Mouse (Mus musculus) spleen, postnatal 10 days (tissue): ENCODE data around the gene Ecm1.

Experiments used
- DNase-seq, 2 experiments: peaks; one replicate each; pipeline ENCODE4 v3.0.0; 2021 to 2022; ENCODE audit warnings: low spot score in 2 of 2

The Ecm1 gene

DNA sequence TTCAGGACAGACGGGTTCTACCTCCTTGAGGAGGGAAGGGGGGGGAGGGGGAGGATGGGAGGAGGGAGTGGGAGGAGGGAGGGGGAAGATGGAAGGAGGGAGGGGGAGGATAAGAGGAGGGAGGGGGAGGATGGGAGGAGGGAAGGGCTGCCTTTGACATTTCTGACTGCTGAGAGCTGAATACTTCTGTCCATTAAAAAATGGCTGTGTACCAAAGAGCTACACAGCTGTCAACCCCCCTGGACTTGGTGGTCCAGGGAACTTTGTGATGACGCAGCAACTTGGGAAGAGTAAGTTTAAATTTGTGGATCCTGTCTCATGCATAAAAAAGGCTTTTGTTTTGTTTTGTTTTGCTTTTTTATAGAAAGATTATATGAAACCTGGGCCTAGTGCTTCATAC, 49.4 kb downstream of the Ecm1 start:
- no peak for DNase-seq

DNA sequence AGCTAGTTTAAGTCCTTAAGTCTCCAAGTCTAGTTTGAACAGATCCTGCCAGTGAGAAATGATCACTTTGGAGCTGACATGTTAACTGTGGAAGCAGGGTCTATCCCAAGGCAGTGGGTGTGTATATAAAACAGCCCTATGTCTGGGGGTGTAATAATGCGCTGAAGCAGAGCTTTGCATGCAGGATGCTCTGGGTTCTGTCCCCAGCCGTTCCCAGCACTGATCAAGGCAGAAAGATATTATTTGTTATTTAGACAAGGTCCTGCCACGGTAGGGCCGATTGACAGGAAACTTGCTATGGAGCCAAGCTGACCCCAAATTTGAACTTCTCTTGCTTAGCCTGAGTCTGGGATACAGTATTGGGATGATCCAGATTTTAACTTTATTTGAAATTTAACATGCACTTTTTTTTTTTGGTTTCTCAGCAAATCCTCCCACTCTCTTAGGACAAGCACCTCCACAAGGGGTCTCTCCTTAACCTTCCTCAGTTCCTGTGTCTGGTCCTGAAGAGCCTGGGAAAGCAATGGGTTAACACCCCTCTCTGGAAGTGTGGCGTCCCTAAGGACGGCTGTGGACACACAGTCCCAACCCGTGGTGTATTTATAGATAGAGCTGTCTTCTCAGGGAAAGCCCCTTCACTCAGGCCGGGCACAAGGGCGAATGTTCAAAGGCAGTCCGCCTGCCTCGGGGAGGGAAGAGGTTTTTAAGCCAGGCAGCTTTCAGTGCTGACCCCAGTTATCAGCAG, 50.0 kb downstream of the Ecm1 start:
- DNase-seq: peak in 1 of 2 experiments; percentile 22

DNA sequence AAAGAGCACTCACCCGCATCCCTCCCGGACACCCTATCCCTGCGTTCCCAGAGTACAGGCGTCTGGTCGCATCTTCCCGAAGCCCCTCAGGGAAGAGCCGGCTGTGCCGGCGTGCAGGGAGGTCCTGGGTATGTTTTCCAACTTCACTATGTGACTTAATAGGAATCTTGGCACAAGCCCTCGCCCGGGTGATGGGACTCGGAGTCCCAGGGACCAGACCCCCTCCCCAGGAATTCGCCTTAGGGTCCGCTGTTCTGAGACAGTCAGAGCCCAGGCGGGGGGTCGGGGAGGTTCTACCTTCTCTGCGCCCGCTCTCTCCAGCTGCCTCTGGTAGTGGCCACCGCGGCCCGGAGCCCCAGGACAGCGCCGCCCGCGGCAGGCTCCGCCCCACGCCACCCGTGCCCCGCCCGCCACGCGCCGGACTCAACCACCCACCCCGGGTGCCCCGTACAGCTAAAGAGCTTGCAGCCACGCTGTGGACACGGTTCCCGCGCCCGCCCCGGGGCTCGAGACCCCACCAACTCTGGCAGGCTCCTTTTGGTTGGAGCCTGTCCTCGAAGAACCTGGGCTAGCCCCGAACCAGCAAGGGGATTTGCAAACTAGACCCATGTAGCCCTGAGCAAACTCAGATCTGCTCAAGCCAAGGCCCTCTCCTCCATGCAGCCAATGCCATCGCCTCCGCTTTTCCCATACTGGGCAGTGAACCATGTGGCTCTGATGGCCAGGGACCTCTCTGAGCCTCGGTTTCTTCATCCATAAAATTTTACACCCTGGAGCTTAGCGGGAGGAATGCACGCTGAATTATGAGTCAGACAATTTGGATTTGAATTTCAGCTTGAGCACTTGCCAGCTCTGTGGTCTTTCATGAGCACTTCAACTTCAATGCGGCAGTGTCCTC, 51.6 kb downstream of the Ecm1 start, which contains the start of gene Adamtsl4:
Adamtsl4 (minus strand) TSS at position 394 of the 898 bp plus-strand sequence.
- peak in 1 of 2 experiments; percentile 78 for DNase-seq

DNA sequence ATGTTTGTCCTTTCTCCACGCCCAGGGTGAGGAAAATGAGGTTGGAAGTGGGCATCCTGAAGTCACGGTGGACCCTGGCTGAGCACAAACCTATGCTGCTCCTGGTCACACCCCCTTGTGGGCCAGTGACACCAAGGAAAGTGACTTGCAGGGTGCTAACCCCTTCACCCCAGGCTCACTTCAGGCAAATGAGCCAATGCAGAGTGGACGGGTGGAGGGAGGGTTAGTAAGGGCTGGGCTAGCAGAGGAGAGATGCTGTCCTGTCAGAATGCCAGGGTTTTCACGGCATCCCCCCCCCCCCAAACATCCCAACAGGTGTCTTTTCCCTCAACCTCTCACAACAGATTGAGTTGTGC, 52.2 kb downstream of the Ecm1 start:
- peak in 1 of 2 experiments; percentile 23 for DNase-seq

DNA sequence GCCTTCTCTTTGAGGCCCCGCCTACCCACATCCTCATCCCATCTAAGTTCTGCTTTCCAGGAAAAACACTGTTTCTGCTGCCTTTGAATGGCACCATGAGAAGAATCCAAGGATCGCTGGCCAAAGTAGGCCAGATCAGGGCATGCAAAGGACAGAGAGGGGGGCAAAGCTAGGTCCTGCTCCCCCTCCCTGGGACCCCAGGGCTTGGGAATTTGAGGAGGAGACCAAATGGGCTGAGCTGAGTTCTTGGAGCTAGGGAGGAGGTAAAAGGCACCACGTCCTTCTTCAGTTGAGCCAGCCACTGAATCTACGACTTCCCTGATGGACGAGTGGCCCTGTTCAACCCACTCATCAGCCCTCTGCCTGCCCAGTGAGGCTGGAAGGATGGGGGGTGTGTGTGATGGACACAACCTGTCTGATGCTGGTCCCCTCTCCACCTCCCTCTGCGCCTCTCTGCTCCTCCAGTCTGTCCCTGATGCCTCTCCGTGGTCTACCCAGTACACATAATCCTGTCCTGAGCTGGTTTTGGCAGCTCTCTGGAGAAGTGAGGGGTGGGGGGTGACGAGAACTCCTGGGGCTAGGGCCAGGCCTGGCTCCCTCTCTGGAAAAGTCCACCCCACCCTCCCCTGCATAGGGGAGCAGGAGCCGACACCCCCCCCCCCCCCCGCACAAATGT, 52.7 kb downstream of the Ecm1 start:
- peak in 1 of 2 experiments; percentile 18 for DNase-seq

DNA sequence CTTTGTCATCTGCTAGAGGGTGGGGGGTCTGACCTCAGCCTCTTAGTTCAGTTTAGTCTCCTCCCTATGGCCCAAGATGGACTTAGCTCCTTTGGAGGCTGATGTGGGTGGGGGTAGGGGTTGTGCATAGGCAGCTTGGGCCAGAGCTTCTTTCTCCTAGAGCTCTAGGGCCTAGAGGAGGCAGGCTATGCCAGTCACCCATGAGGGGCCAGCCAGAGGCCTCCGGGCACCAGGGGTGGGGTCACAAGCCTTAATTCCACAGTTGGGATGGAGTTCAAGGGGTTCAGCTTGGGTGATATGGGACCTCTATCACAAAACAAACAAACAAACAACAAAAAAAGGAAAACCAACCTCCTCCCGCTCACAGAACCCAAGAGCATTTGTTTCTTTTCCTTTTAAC, 53.7 kb downstream of the Ecm1 start:
- DNase-seq: no peak

DNA sequence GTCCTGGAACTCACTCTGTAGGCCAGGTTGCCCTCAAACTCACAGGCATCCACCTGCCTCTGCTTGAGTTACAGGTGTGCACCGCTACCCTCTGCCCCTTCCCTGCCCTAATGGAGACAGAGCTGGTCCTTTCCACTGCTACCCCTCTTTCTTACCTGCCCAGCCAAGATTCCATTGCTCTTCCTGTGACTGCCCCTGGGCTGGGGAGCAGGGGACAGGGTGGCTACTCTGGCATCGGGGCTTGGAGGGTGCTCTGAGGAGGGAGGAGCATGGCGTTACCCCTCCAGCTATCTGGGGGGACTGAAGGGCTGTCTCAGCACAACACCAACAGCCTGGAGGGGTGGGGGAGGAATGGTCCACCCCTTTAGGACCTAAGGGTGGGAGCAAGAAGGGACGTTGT, 54.1 kb downstream of the Ecm1 start:
- peak in 1 of 2 experiments; percentile 3 for DNase-seq

DNA sequence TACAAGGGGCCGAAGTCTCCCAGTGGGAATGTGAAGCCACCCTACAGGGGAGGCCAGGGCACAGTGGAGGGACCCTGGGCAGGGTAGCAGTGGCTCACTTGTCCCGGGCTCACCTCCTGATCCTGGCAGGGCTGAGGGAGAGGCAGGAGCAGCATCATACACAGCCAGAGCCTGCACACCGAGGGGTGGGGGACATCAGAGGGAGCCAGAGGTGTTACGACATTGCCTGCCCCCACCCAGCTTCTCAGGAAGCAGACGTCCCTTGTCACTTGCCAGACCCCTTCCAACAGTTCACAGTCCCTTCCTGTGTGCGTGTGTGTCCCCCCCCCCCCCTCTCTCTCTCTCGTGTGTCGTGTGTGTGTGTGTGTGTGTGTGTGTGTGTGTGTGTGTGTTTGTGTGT, 54.5 kb downstream of the Ecm1 start:
- DNase-seq: no peak
